Mouse (Mus musculus): Measurements from ENCODE around the gene Smc4. TPM values are rescaled to one million over a fixed set of nuclear protein-coding genes. Genes with fewer than 3 reads are reported as not detected.

Smc4 gene
- 306 TPM for total RNA-seq (2023)

GRCm38 (mm10) chr3:69004437-69005337, at the start of gene Smc4, which contains the start of gene Ift80:
Gene Smc4 (plus strand): TSS chr3:69004738.
Gene Ift80 (minus strand): TSS chr3:69004570.

GRCm38 (mm10) chr3:69044645-69045399, 40.3 kb downstream of the Smc4 start, which contains the start of gene Trim59:
Gene Trim59 (minus strand): TSS chr3:69044755.

Other genes with a start within 250 kb of the Smc4 start
- 10.7 TPM for gene 1110032F04Rik, start 135.2 kb upstream of the Smc4 start, total RNA-seq (2023)
- 84.7 TPM for gene Ift80, start 168 bp upstream of the Smc4 start, total RNA-seq (2023)
- 49.1 TPM for gene Trim59, start 40.0 kb downstream of the Smc4 start, total RNA-seq (2023)
- gene Kpna4, start 122.4 kb downstream of the Smc4 start, total RNA-seq (2023): 168 TPM
- gene Arl14, start 217.7 kb downstream of the Smc4 start, total RNA-seq (2023): not detected

Measured in CD4-positive naive resting alpha-beta T cell, adult 76 days (primary cell).